Mouse (Mus musculus) right cerebral cortex, adult 18-20 months (tissue): Measurements from ENCODE around the gene Ccdc137.

Experiments
- DNase-seq: peaks from one replicate; pipeline ENCODE4 v3.0.0; 2022; ENCODE audit warnings: mixed read lengths

The Ccdc137 gene

GRCm38 (mm10) chr11:120500357-120500756 is 42.4 kb downstream of the Ccdc137 start:
- no peak for DNase-seq

- no peak for DNase-seq
These were observed 43.1 kb downstream of the Ccdc137 start for GRCm38 (mm10) chr11:120501018-120501417.

GRCm38 (mm10) chr11:120501701-120502100 is 43.8 kb downstream of the Ccdc137 start:
- DNase-seq, result no peak

- no peak for DNase-seq
These were observed 47.7 kb downstream of the Ccdc137 start for GRCm38 (mm10) chr11:120505661-120506060.

DNA sequence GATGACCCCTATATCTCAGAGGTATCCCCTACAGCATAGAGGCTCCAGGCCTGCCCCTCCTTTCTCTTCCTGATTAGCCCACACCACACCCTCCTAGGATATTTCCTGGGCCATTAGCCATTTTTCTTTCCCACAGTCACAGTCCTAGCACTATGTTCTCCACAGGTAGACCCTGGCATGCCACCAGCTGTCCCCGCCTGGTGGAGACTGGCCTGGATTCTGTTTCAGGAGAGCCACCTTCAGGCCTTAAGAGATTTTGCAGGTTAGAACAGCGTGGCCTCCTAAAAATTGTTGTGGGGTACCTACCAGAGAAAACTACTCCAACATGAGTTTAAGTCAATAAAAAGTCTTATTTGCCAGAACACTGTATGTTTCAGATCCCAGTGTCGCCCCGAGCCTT is 49.0 kb downstream of the Ccdc137 start:
- DNase-seq, result no peak

GRCm38 (mm10) chr11:120507611-120508289 is 49.8 kb downstream of the Ccdc137 start:
- DNase-seq, result no peak

- DNase-seq, result no peak
These were observed 50.5 kb downstream of the Ccdc137 start for GRCm38 (mm10) chr11:120508290-120508870.

DNA sequence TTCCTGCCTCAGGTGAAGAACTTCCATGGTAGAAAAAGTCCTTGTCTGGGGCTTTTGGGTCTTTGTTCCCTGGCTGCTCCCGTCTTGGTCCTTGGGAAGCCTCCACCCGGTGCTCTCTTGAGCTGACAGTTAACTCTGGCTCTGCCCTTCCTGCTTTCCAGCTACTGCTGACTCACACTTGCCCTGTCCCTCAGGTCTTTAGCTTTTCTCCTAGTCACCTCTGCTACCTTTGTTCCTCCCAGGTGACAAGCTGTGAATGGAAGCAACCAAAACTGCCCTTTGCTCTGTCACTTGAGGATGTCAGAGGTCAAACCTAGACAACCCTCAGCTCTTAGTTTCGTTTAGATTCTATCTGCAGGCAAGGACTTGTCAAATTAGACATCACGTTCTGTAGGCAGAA is 52.0 kb downstream of the Ccdc137 start:
- no peak for DNase-seq

DNA sequence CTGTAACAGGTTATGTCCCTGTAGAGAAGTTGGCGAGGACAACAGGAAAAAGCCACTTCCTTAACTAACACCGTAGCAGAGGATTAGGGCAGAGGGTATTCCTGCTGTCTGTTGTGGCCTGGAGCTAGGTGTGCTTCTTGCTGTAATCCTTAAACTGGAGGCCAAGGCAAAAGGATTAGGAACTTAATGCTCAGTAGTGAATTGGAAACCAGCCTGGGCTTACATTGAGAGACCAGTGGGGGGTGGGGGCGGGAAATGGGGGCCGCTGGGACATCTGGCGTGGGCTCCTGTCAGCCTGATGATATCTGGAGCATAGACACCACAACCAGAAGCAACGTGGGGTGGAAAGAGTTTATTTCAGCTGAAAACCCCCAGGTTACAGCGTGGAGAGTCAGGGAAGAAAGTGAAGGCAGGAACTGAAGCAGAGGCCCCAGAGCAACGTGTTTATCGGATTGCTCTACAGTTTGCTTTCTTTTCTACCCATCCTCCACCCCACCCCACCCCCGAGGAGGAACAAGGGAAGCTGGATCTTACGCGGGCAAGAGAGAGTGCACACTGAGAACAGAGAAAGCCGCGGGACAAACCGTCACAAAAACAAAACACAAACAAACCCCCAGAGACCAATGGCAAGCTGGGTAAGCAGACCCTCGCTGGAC is 52.6 kb downstream of the Ccdc137 start:
- DNase-seq, result no peak

- no peak for DNase-seq
These were observed 55.0 kb downstream of the Ccdc137 start for GRCm38 (mm10) chr11:120512790-120513453.
